Mouse (Mus musculus) heart, adult 2 months (tissue): ENCODE measurements at regions not wholly inside any gene's neighbourhood (a gene's known extent, or its start where the extent isn't known, plus 50 kb on each side); places are given as distances from the start of the nearest gene placed in this dataset.

Experiments
- EP300 ChIP-seq: fragments of 200-500 bp; IDR thresholded peaks from 2 replicates; pipeline ENCODE4 v1.6.1; 2011; ENCODE audit warnings: low read depth, low read length, control low read depth; ENCODE audit not compliant: insufficient read depth
- POLR2A ChIP-seq: fragments of 200-500 bp; IDR thresholded peaks from 2 replicates; pipeline ENCODE4 v1.6.1; 2011; ENCODE audit warnings: mild to moderate bottlenecking, low read depth, low read length, control low read depth; ENCODE audit not compliant: insufficient read depth

DNA sequence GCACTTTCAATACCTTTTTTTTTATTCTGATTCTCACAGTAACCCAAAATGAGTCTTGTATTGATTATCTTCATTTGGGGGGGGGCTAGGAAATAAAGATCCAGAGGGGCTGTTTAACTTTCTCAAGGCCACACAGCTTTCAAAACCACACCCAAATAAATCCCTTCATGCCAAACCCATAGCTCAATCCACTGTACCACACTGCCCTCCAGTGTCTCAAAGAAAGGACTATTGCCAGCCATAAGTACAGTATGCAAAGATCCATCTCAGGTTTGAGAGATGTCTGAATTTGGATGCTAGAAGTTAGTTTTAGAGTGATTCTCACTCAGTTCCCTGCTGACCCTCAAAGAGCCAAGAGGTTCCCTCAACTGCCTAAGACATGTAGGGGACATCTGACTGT is 120.1 kb upstream of the Gm26657 start:
- TF ChIP-seq EP300 (no peak), POLR2A (no peak)
